Mouse (Mus musculus): ENCODE measurements at regions not wholly inside any gene's neighbourhood (a gene's known extent, or its start where the extent isn't known, plus 50 kb on each side); places are given as distances from the start of the nearest gene placed in this dataset.

GRCm38 (mm10) chr11:114515278-114515677 is 153.0 kb upstream of the Rpl38 start:
- TF ChIP-seq POLR2A (IDR thresholded peaks at IDR 0.05; ENCODE audit: control insufficient read depth, low read depth, low read length) (no peak), CTCF (IDR thresholded peaks at IDR 0.05; ENCODE audit: control insufficient read depth, insufficient read depth, insufficient replicate concordance, low read depth, low read length) (no peak)
